Mouse (Mus musculus) hindbrain, embryonic 13.5 days (tissue): ENCODE measurements around the gene Tead2. TPM values are rescaled to one million over a fixed set of nuclear protein-coding genes. Genes with fewer than 3 reads are reported as not detected.
"Not testable (repeated sequence)": the region's sequence is repeated elsewhere in the genome, so short reads cannot be mapped to it uniquely, and the experiment has no call there.

Source experiments
- ATAC-seq: fragments of 200-750 bp; cut with Nextera tagmentation; 2 replicates; pipeline ENCODE4 v1.8.0; 2017; ENCODE audit warnings: moderate TSS enrichment; ENCODE audit not compliant: low FRiP score
- H3K27ac ChIP-seq: fragments of 300-500 bp; sonication (generic); 2 replicates; pipeline ENCODE4 v1.5.1; 2015; ENCODE audit warnings: inconsistent platforms, mild to moderate bottlenecking, moderate library complexity
- H3K27me3 ChIP-seq: fragments of 300-500 bp; sonication (generic); 2 replicates; pipeline ENCODE4 v1.6.1; 2015; ENCODE audit warnings: mild to moderate bottlenecking, inconsistent platforms
- H3K36me3 ChIP-seq: fragments of 300-500 bp; sonication (generic); 2 replicates; pipeline ENCODE4 v1.6.1; 2015; ENCODE audit warnings: mild to moderate bottlenecking, inconsistent platforms
- H3K4me1 ChIP-seq: fragments of 300-500 bp; sonication (generic); replicated peaks from 2 replicates; pipeline ENCODE4 v1.6.1; 2015; ENCODE audit warnings: inconsistent platforms
- H3K4me2 ChIP-seq: fragments of 300-500 bp; sonication (generic); 2 replicates; pipeline ENCODE4 v1.6.1; 2015; ENCODE audit warnings: inconsistent platforms, mild to moderate bottlenecking, moderate library complexity
- H3K4me3 ChIP-seq: fragments of 300-500 bp; sonication (generic); 2 replicates; pipeline ENCODE4 v1.5.1; 2015; ENCODE audit warnings: mild to moderate bottlenecking, inconsistent platforms
- H3K9ac ChIP-seq: fragments of 300-500 bp; sonication (generic); 2 replicates; pipeline ENCODE4 v1.6.1; 2015; ENCODE audit warnings: mild to moderate bottlenecking, inconsistent platforms
- H3K9me3 ChIP-seq: fragments of 300-500 bp; sonication (generic); 2 replicates; pipeline ENCODE4 v1.6.1; 2016; ENCODE audit warnings: inconsistent platforms
- WGBS: fragments of 180-500 bp; shearing (Covaris S2); methylation state at CpG from one replicate; pipeline ENCODE4 v1.1.7; 2015; 5-methylcytosine and 5-hydroxymethylcytosine counted together
- polyA plus RNA-seq: library from polyadenylated mRNA; unstranded; fragments of >200 nt; fragmentation: Nextera tagmentation; extraction: Ambion mirVana; gene quantifications from 2 replicates; pipeline ENCODE4 v1.2.1, GENCODE M21; 2015

Gene Tead2
- polyA plus RNA-seq, 1 experiment from 2014 or later, result 79.2 TPM

- ATAC-seq, result no peak
- WGBS, result 78% methylated on average over 6 of the region's 6 CpGs
- Histone ChIP-seq H3K4me1 (peaks cover 10% of the 10 kb centered on the region), H3K4me3 (peak overlapping the region; percentile 42), H3K9ac (peak overlapping the region; percentile 61), H3K27ac (no peak overlapping the region), H3K27me3 (peaks cover 48% of the 10 kb centered on the region), H3K9me3 (no peaks in the 10 kb centered on the region), H3K4me2 (peak overlapping the region; percentile 68), H3K36me3 (no peaks in the 10 kb centered on the region)
These were observed 25.8 kb downstream of the Tead2 start for GRCm38 (mm10) chr7:45241389-45241749.

- Histone ChIP-seq H3K9me3 (no peaks in the 10 kb centered on the region), H3K27ac (no peak overlapping the region), H3K27me3 (0 out of 2 replicates have a peak, but pooled peaks cover 3% of the 10 kb centered on the region), H3K4me1 (no peaks in the 10 kb centered on the region), H3K4me2 (no peak overlapping the region), H3K4me3 (no peak overlapping the region), H3K9ac (no peak overlapping the region), H3K36me3 (no peaks in the 10 kb centered on the region)
- 34% methylated on average over 3 of the region's 3 CpGs for WGBS
- no peak for ATAC-seq
These were observed 32.1 kb downstream of the Tead2 start for GRCm38 (mm10) chr7:45247666-45248065.

GRCm38 (mm10) chr7:45253806-45254205, 38.3 kb downstream of the Tead2 start:
- H3K27ac ChIP-seq, result no peak overlapping the region
- no peak overlapping the region for H3K9ac ChIP-seq
- WGBS, result 86% methylated on average over 8 of the region's 8 CpGs
- no peak overlapping the region for H3K4me3 ChIP-seq
- ATAC-seq, result no peak
- H3K4me1 ChIP-seq, result no peaks in the 10 kb centered on the region
- H3K27me3 ChIP-seq, result peaks cover 12% of the 10 kb centered on the region; the same call in 1 of the 2 replicates
- H3K4me2 ChIP-seq, result no peak overlapping the region
- H3K9me3 ChIP-seq, result no peaks in the 10 kb centered on the region
- H3K36me3 ChIP-seq, result no peaks in the 10 kb centered on the region

GRCm38 (mm10) chr7:45255822-45256221, 40.3 kb downstream of the Tead2 start:
- H3K4me2 ChIP-seq, H3K9ac ChIP-seq, H3K4me3 ChIP-seq, H3K9me3 ChIP-seq, ATAC-seq, H3K36me3 ChIP-seq, H3K27ac ChIP-seq, H3K4me1 ChIP-seq: not testable (repeated sequence)
- H3K27me3 ChIP-seq, result peaks cover 19% of the 10 kb centered on the region; the same call in 1 of the 2 replicates
- 87% methylated on average over 7 of the region's 7 CpGs for WGBS

GRCm38 (mm10) chr7:45257063-45257840, 41.7 kb downstream of the Tead2 start:
- ATAC-seq, result no peak
- Histone ChIP-seq H3K4me2 (no peak overlapping the region), H3K27ac (no peak overlapping the region), H3K27me3 (peaks cover 19% of the 10 kb centered on the region; the same call in 1 of the 2 replicates), H3K9me3 (no peaks in the 10 kb centered on the region), H3K9ac (no peak overlapping the region), H3K4me1 (no peaks in the 10 kb centered on the region), H3K4me3 (no peak overlapping the region), H3K36me3 (no peaks in the 10 kb centered on the region)
- 65% methylated on average over 11 of the region's 11 CpGs for WGBS

GRCm38 (mm10) chr7:45259281-45259680, 43.7 kb downstream of the Tead2 start:
- peaks cover 19% of the 10 kb centered on the region; the same call in 1 of the 2 replicates for H3K27me3 ChIP-seq
- H3K4me2 ChIP-seq, result no peak overlapping the region
- H3K9me3 ChIP-seq, result no peaks in the 10 kb centered on the region
- no peak overlapping the region for H3K9ac ChIP-seq
- no peaks in the 10 kb centered on the region for H3K4me1 ChIP-seq
- H3K36me3 ChIP-seq, result no peaks in the 10 kb centered on the region
- no peak overlapping the region for H3K4me3 ChIP-seq
- ATAC-seq, result no peak
- no peak overlapping the region for H3K27ac ChIP-seq
- WGBS, result 91% methylated on average over 8 of the region's 8 CpGs

- no peak overlapping the region for H3K4me3 ChIP-seq
- peaks cover 15% of the 10 kb centered on the region; the same call in 1 of the 2 replicates for H3K27me3 ChIP-seq
- no peak overlapping the region for H3K27ac ChIP-seq
- H3K4me2 ChIP-seq, result no peak overlapping the region
- no peaks in the 10 kb centered on the region for H3K36me3 ChIP-seq
- ATAC-seq, result no peak
- H3K9me3 ChIP-seq, result no peaks in the 10 kb centered on the region
- WGBS, result 63% methylated on average over 7 of the region's 7 CpGs
- H3K9ac ChIP-seq, result no peak overlapping the region
- no peaks in the 10 kb centered on the region for H3K4me1 ChIP-seq
These were observed 46.7 kb downstream of the Tead2 start for GRCm38 (mm10) chr7:45262266-45262665.

- H3K36me3 ChIP-seq, result no peaks in the 10 kb centered on the region
- H3K4me3 ChIP-seq, result no peak overlapping the region
- WGBS, result 74% methylated on average over 7 of the region's 7 CpGs
- H3K27ac ChIP-seq, result no peak overlapping the region
- H3K9ac ChIP-seq, result no peak overlapping the region
- ATAC-seq, result no peak
- H3K4me1 ChIP-seq, result 0 out of 2 replicates have a peak, but pooled peaks cover 3% of the 10 kb centered on the region
- H3K9me3 ChIP-seq, result no peaks in the 10 kb centered on the region
- peaks cover 18% of the 10 kb centered on the region for H3K27me3 ChIP-seq
- H3K4me2 ChIP-seq, result no peak overlapping the region
These were observed 47.6 kb downstream of the Tead2 start for GRCm38 (mm10) chr7:45263006-45263607.

- Histone ChIP-seq H3K4me3 (no peak overlapping the region), H3K36me3 (no peaks in the 10 kb centered on the region), H3K9me3 (no peaks in the 10 kb centered on the region), H3K4me1 (0 out of 2 replicates have a peak, but pooled peaks cover 4% of the 10 kb centered on the region), H3K27me3 (peaks cover 19% of the 10 kb centered on the region), H3K27ac (no peak overlapping the region), H3K4me2 (no peak overlapping the region), H3K9ac (no peak overlapping the region)
- no peak for ATAC-seq
- 74% methylated on average over 3 of the region's 3 CpGs for WGBS
These were observed 48.8 kb downstream of the Tead2 start for GRCm38 (mm10) chr7:45264348-45264747.

GRCm38 (mm10) chr7:45265518-45265917, 50.0 kb downstream of the Tead2 start:
- no peaks in the 10 kb centered on the region for H3K9me3 ChIP-seq
- no peaks in the 10 kb centered on the region for H3K36me3 ChIP-seq
- WGBS, result 79% methylated on average over 1 of the region's 1 CpGs
- 0 out of 2 replicates have a peak, but pooled peaks cover 4% of the 10 kb centered on the region for H3K4me1 ChIP-seq
- peaks cover 11% of the 10 kb centered on the region; the same call in 1 of the 2 replicates for H3K27me3 ChIP-seq
- H3K27ac ChIP-seq, result no peak overlapping the region
- H3K4me3 ChIP-seq, result no peak overlapping the region
- no peak for ATAC-seq
- H3K9ac ChIP-seq, result no peak overlapping the region
- H3K4me2 ChIP-seq, result no peak overlapping the region

GRCm38 (mm10) chr7:45272786-45273412, 57.3 kb downstream of the Tead2 start:
- H3K4me3 ChIP-seq, result no peak overlapping the region
- peaks cover 6% of the 10 kb centered on the region; the same call in 1 of the 2 replicates for H3K4me1 ChIP-seq
- no peaks in the 10 kb centered on the region for H3K9me3 ChIP-seq
- H3K27me3 ChIP-seq, result peaks cover 14% of the 10 kb centered on the region
- ATAC-seq, result no peak
- WGBS, result 65% methylated on average over 10 of the region's 10 CpGs
- H3K27ac ChIP-seq, result no peak overlapping the region
- H3K4me2 ChIP-seq, result no peak overlapping the region
- no peaks in the 10 kb centered on the region for H3K36me3 ChIP-seq
- no peak overlapping the region for H3K9ac ChIP-seq

- no peaks in the 10 kb centered on the region for H3K9me3 ChIP-seq
- no peak overlapping the region for H3K4me2 ChIP-seq
- peaks cover 8% of the 10 kb centered on the region for H3K27me3 ChIP-seq
- H3K4me3 ChIP-seq, result no peak overlapping the region
- no peak for ATAC-seq
- WGBS, result 88% methylated on average over 8 of the region's 8 CpGs
- H3K27ac ChIP-seq, result no peak overlapping the region
- no peaks in the 10 kb centered on the region for H3K36me3 ChIP-seq
- peaks cover 4% of the 10 kb centered on the region; the same call in 1 of the 2 replicates for H3K4me1 ChIP-seq
- no peak overlapping the region for H3K9ac ChIP-seq
These were observed 58.1 kb downstream of the Tead2 start for GRCm38 (mm10) chr7:45273672-45274071.
